Mouse (Mus musculus) MEL (cell line): ENCODE measurements around the gene Ppp4r3a.

Experiments
- BHLHE40 ChIP-seq: IDR thresholded peaks from 2 replicates; pipeline ENCODE4 v1.6.1; 2012; ENCODE audit warnings: low read depth, mild to moderate bottlenecking, inconsistent platforms, low read length, improper control_type of control experiment, borderline replicate concordance
- CTCF ChIP-seq, 3 experiments: IDR thresholded peaks in 2 of 3; conservative IDR thresholded peaks in 1 of 3; 2 replicates each; pipeline ENCODE4 v1.5.1; 2011 to 2012; ENCODE audit warnings: low read length in 3 of 3, low read depth in 2 of 3, mild to moderate bottlenecking in 2 of 3, improper control_type of control experiment in 1 of 3, inconsistent platforms in 1 of 3, mixed read lengths in 1 of 3, moderate library complexity in 1 of 3; ENCODE audit not compliant: control insufficient read depth in 1 of 3, insufficient read depth in 1 of 3, poor library complexity in 1 of 3, severe bottlenecking in 1 of 3
- EP300 ChIP-seq, 2 experiments: IDR thresholded peaks; 2 replicates each; pipeline ENCODE4 v1.6.1; 2011; ENCODE audit warnings: improper control_type of control experiment in 2 of 2, low read length in 2 of 2, low read depth in 1 of 2, mild to moderate bottlenecking in 1 of 2
- ETS1 ChIP-seq: IDR thresholded peaks from 2 replicates; pipeline ENCODE4 v1.6.1; 2012; ENCODE audit warnings: low read depth, mild to moderate bottlenecking, inconsistent platforms, low read length, improper control_type of control experiment, moderate library complexity
- MAX ChIP-seq: IDR thresholded peaks from 2 replicates; pipeline ENCODE4 v1.6.1; 2011; ENCODE audit warnings: low read length, improper control_type of control experiment
- MYB ChIP-seq: IDR thresholded peaks from 2 replicates; pipeline ENCODE4 v1.6.1; 2011; ENCODE audit warnings: mild to moderate bottlenecking, low read depth, low read length, improper control_type of control experiment
- NELFE ChIP-seq: IDR thresholded peaks from 2 replicates; pipeline ENCODE4 v1.6.1; 2011; ENCODE audit warnings: low read depth, low read length, improper control_type of control experiment
- NRF1 ChIP-seq: IDR thresholded peaks from 2 replicates; pipeline ENCODE4 v1.6.1; 2014; ENCODE audit warnings: low read depth, mild to moderate bottlenecking, inconsistent platforms, low read length, improper control_type of control experiment, moderate library complexity; ENCODE audit not compliant: poor library complexity, insufficient read depth, severe bottlenecking
- POLR2A ChIP-seq, 2 experiments: IDR thresholded peaks; 2 replicates each; pipeline ENCODE4 v1.6.1; 2011 to 2012; ENCODE audit warnings: low read length in 2 of 2, mild to moderate bottlenecking in 2 of 2, control low read depth in 1 of 2, improper control_type of control experiment in 1 of 2, low read depth in 1 of 2, moderate library complexity in 1 of 2; ENCODE audit not compliant: control insufficient read depth in 1 of 2, insufficient read depth in 1 of 2, poor library complexity in 1 of 2
- POLR2AphosphoS2 ChIP-seq: IDR thresholded peaks from 2 replicates; pipeline ENCODE4 v1.6.1; 2011; ENCODE audit warnings: low read length, improper control_type of control experiment
- RCOR1 ChIP-seq: IDR thresholded peaks from 2 replicates; pipeline ENCODE4 v1.6.1; 2012; ENCODE audit warnings: low read depth, mild to moderate bottlenecking, inconsistent platforms, low read length, improper control_type of control experiment
- SMC3 ChIP-seq: IDR thresholded peaks from 2 replicates; pipeline ENCODE4 v1.6.1; 2011; ENCODE audit warnings: low read depth, low read length, improper control_type of control experiment
- TCF12 ChIP-seq: IDR thresholded peaks from 2 replicates; pipeline ENCODE4 v1.6.1; 2014; ENCODE audit warnings: low read depth, mild to moderate bottlenecking, inconsistent platforms, low read length, improper control_type of control experiment, moderate library complexity
- ZC3H11A ChIP-seq: IDR thresholded peaks from 2 replicates; pipeline ENCODE4 v1.6.1; 2012; ENCODE audit warnings: low read depth, mild to moderate bottlenecking, inconsistent platforms, low read length, improper control_type of control experiment

- TF ChIP-seq POLR2AphosphoS2 (no peak), MAX (no peak), NELFE (no peak), POLR2A (IDR thresholded peaks at IDR 0.05; ENCODE audit: control insufficient read depth in 1 of 2, insufficient read depth in 1 of 2, low read depth in 1 of 2, low read length in 2 of 2, poor library complexity in 1 of 2) (no peak), ETS1 (no peak), CTCF (IDR thresholded peaks at IDR 0.05 in 2 of 3, conservative IDR thresholded peaks at IDR 0.05 in 1 of 3; ENCODE audit: control insufficient read depth in 1 of 3, insufficient read depth in 1 of 3, low read depth in 2 of 3, low read length in 3 of 3, poor library complexity in 1 of 3, severe bottlenecking in 1 of 3) (no peak), BHLHE40 (no peak), RCOR1 (no peak), NRF1 (no peak), SMC3 (no peak), TCF12 (no peak), ZC3H11A (no peak), MYB (no peak), EP300 (IDR thresholded peaks at IDR 0.05; ENCODE audit: low read depth in 1 of 2, low read length in 2 of 2) (no peak)
Measured at GRCm38 (mm10) chr12:101066329-101066728, 17.2 kb downstream of the Ppp4r3a start.
